Mouse (Mus musculus) lung, postnatal 0 days (tissue): ENCODE data around the gene Elavl2.

Experiments used
- CTCF ChIP-seq: IDR thresholded peaks from 2 replicates; pipeline ENCODE4 v1.5.1; 2016; ENCODE audit warnings: antibody characterized with exemption, mild to moderate bottlenecking
- EP300 ChIP-seq: IDR thresholded peaks from 2 replicates; pipeline ENCODE4 v1.6.1; 2016; ENCODE audit warnings: antibody characterized with exemption, mild to moderate bottlenecking, control low read depth

DNA sequence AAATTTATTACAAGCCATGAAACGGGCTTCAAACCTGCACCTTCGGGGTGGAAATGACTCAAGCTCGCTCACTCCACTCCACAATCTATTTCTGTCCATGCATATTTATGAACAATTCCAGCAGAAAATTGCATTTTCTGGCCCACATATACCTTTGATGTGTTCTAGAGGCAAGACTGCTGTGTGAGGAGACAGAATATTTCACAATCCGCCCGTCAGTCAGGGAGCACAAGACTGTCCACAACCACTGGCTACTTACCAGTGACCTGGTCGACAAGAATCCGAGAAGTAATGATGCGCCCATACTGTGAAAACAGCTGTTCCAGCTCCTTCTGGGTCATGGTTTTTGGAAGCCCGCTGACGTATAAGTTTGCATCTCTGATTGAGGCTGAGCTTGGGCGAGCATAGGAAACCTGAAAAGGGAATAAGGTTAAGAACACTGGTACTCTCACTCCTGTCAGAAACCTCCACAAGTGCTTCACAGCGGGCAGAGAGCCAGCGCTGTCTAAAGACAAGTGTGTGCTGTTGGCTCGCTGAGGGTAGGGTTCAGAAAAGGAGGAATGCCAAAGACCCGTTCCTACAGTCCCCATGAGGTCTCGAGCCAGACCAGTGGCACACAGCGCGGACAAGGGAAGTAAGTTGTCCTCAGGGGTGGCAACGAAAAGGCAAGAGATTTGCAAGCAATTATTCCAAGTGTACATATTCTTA is 136.7 kb downstream of the Elavl2 start:
- TF ChIP-seq CTCF (no peak), EP300 (no peak)
